Mouse (Mus musculus) kidney, adult 2 months (tissue): ENCODE data around the gene Gli3.

Source experiments
- CTCF ChIP-seq: fragments of 200-500 bp; conservative IDR thresholded peaks from 2 replicates; pipeline ENCODE4 v1.5.1; 2011; ENCODE audit warnings: low read depth, mild to moderate bottlenecking, control low read depth, low read length, moderate library complexity, mixed read lengths; ENCODE audit not compliant: insufficient read depth, insufficient read length
- POLR2A ChIP-seq: fragments of 200-500 bp; IDR thresholded peaks from one replicate; pipeline ENCODE4 v1.6.1; 2011; ENCODE audit warnings: low read depth, low read length, control low read depth

- TF ChIP-seq CTCF (no peak), POLR2A (no peak)
These were observed 314.6 kb downstream of the Gli3 start for GRCm38 (mm10) chr13:15777624-15778023.
